Mouse (Mus musculus) small intestine, adult 2 months (tissue): Measurements from ENCODE around the gene Ptgfrn. TPM values are rescaled to one million over a fixed set of nuclear protein-coding genes. Genes with fewer than 3 reads are reported as not detected.

ENCODE experiments used
- H3K27ac ChIP-seq: fragments of 200-500 bp; 2 replicates; pipeline ENCODE4 v1.5.1; 2012; ENCODE audit warnings: low read depth, low read length, control low read depth, inconsistent platforms; ENCODE audit not compliant: insufficient read depth
- H3K27me3 ChIP-seq: fragments of 200-500 bp; 2 replicates; pipeline ENCODE4 v1.6.1; 2012; ENCODE audit warnings: mild to moderate bottlenecking, moderate library complexity, low read length, inconsistent platforms; ENCODE audit not compliant: control insufficient read depth, insufficient read depth
- H3K36me3 ChIP-seq: fragments of 200-500 bp; 2 replicates; pipeline ENCODE4 v1.6.1; 2012; ENCODE audit warnings: mild to moderate bottlenecking, low read length, control low read depth, inconsistent platforms; ENCODE audit not compliant: control insufficient read depth, insufficient read depth
- H3K4me1 ChIP-seq: fragments of 200-500 bp; 2 replicates; pipeline ENCODE4 v1.6.1; 2012; ENCODE audit warnings: low read length, inconsistent platforms, mixed read lengths; ENCODE audit not compliant: control insufficient read depth, insufficient read depth, insufficient read length
- H3K4me3 ChIP-seq: fragments of 200-500 bp; 2 replicates; pipeline ENCODE4 v1.5.1; 2012; ENCODE audit warnings: low read depth, mild to moderate bottlenecking, control low read depth, inconsistent platforms, low read length, moderate library complexity
- CTCF ChIP-seq: fragments of 200-500 bp; IDR thresholded peaks from 2 replicates; pipeline ENCODE4 v1.5.1; 2012; ENCODE audit warnings: low read depth, mild to moderate bottlenecking, control low read depth, inconsistent platforms, low read length, moderate library complexity, mixed read lengths; ENCODE audit not compliant: insufficient replicate concordance, insufficient read length; ENCODE audit errors: extremely low read depth
- POLR2A ChIP-seq: fragments of 200-500 bp; IDR thresholded peaks from 2 replicates; pipeline ENCODE4 v1.6.1; 2012; ENCODE audit warnings: low read depth, mild to moderate bottlenecking, control low read depth, inconsistent platforms, low read length, moderate library complexity
- WGBS: fragments of 180-500 bp; shearing (Covaris S2); methylation state at CpG from one replicate; pipeline ENCODE4 v1.1.7; 2018; 5-methylcytosine and 5-hydroxymethylcytosine counted together
- polyA plus RNA-seq: library from polyadenylated mRNA; depleted of rRNA; stranded (reverse); fragments of >200 nt; gene quantifications from 2 replicates; pipeline ENCODE4 v1.2.3, GENCODE M21; 2012

Gene Ptgfrn
- polyA plus RNA-seq, 1 experiment = 26.2 TPM

- Histone ChIP-seq H3K4me3 (no peak overlapping the region), H3K4me1 (no peaks in the 10 kb centered on the region; the same call in 1 of the 2 replicates), H3K36me3 (no peaks in the 10 kb centered on the region), H3K27me3 (no peaks in the 10 kb centered on the region), H3K27ac (no peak overlapping the region)
- TF ChIP-seq CTCF (no peak), POLR2A (no peak)
- 94% methylated on average over 3 of the region's 3 CpGs for WGBS
Observed at GRCm38 (mm10) chr3:101129620-101130019, 19.5 kb upstream of the Ptgfrn start.

GRCm38 (mm10) chr3:101129090-101129489 lies 19.0 kb upstream of the Ptgfrn start:
- Histone ChIP-seq H3K27ac (no peak overlapping the region), H3K4me1 (no peaks in the 10 kb centered on the region; the same call in 1 of the 2 replicates), H3K36me3 (no peaks in the 10 kb centered on the region), H3K4me3 (no peak overlapping the region), H3K27me3 (no peaks in the 10 kb centered on the region)
- TF ChIP-seq POLR2A (no peak), CTCF (no peak)

- no peak for TF ChIP-seq POLR2A
- TF ChIP-seq CTCF = no peak
- 84% methylated on average over 2 of the region's 2 CpGs for WGBS
- H3K4me3 ChIP-seq = no peak overlapping the region
Observed at GRCm38 (mm10) chr3:101127766-101128165, 17.7 kb upstream of the Ptgfrn start.

GRCm38 (mm10) chr3:101124716-101125115 lies 14.6 kb upstream of the Ptgfrn start:
- Histone ChIP-seq H3K4me1 (no peaks in the 10 kb centered on the region), H3K4me3 (no peak overlapping the region), H3K36me3 (no peaks in the 10 kb centered on the region), H3K27ac (no peak overlapping the region), H3K27me3 (no peaks in the 10 kb centered on the region)
- TF ChIP-seq POLR2A (no peak), CTCF (no peak)
- WGBS = 97% methylated on average over 5 of the region's 5 CpGs

More at GRCm38 (mm10) chr3:101127766-101128165, 17.7 kb upstream of the Ptgfrn start:
- no peaks in the 10 kb centered on the region; the same call in 1 of the 2 replicates for H3K4me1 ChIP-seq
- no peaks in the 10 kb centered on the region for H3K36me3 ChIP-seq
- H3K27me3 ChIP-seq = no peaks in the 10 kb centered on the region
- H3K27ac ChIP-seq = no peak overlapping the region

GRCm38 (mm10) chr3:101122479-101122878 lies 12.4 kb upstream of the Ptgfrn start:
- Histone ChIP-seq H3K27ac (no peak overlapping the region), H3K36me3 (no peaks in the 10 kb centered on the region), H3K4me1 (no peaks in the 10 kb centered on the region), H3K4me3 (no peak overlapping the region), H3K27me3 (no peaks in the 10 kb centered on the region)
- TF ChIP-seq CTCF = no peak
- no peak for TF ChIP-seq POLR2A
- WGBS = 91% methylated on average over 3 of the region's 3 CpGs

- TF ChIP-seq POLR2A (no peak), CTCF (no peak)
- Histone ChIP-seq H3K4me1 (peaks cover 2% of the 10 kb centered on the region; the same call in 1 of the 2 replicates), H3K4me3 (no peak overlapping the region), H3K36me3 (no peaks in the 10 kb centered on the region), H3K27me3 (no peaks in the 10 kb centered on the region), H3K27ac (no peak overlapping the region)
- WGBS = 82% methylated on average over 11 of the region's 11 CpGs
Observed at GRCm38 (mm10) chr3:101117774-101118173, 7.7 kb upstream of the Ptgfrn start.

GRCm38 (mm10) chr3:101117386-101117749 lies 7.3 kb upstream of the Ptgfrn start:
- WGBS = 93% methylated on average over 8 of the region's 8 CpGs

More at GRCm38 (mm10) chr3:101117386-101117749, 7.3 kb upstream of the Ptgfrn start:
- TF ChIP-seq POLR2A = no peak
- no peak for TF ChIP-seq CTCF
- Histone ChIP-seq H3K27me3 (no peaks in the 10 kb centered on the region), H3K27ac (no peak overlapping the region), H3K4me1 (peaks cover 6% of the 10 kb centered on the region; the same call in 1 of the 2 replicates), H3K36me3 (no peaks in the 10 kb centered on the region), H3K4me3 (no peak overlapping the region)
